Mouse (Mus musculus): ENCODE data around the gene Atrnl1. TPM values are rescaled to one million over a fixed set of nuclear protein-coding genes. Genes with fewer than 3 reads are reported as not detected.
A peak's percentile ranks its signal among the peaks of the same experiment; 100 is the strongest.

The Atrnl1 gene
- polyA plus RNA-seq, 1 experiment from 2014 or later: 6.9 TPM

DNA sequence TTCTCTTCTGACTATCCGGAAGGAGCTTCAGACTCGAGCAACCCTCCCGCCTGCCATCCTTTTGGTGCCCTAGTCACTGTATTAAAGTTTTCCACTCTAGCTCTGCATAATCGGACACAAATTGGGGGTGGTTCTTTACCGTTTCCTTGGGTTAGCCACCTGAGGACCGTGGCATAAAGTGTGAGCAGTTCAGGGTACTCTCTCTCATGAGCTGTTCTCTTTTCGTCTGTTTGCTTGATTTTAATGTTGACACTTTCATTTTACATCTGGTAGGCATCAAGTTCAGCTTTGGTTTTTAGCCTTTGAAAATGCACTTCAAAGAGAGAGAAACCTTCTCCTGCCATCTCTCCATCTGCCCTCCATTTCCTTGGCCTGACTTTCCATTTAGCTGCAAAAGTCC is 484.9 kb downstream of the Atrnl1 start:
- H3K9me3 ChIP-seq (replicated peaks; ENCODE audit: control insufficient read depth, low read length): 0 out of 2 replicates have a peak, but pooled peaks cover 2% of the 10 kb centered on the region
- DNase-seq (ENCODE audit: low spot score) (no peak), ATAC-seq (no peak)
- no peaks in the 10 kb centered on the region for H3K27me3 ChIP-seq (replicated peaks; ENCODE audit: control insufficient read depth, insufficient read depth, low read length)
- H3K36me3 ChIP-seq (ENCODE audit: control insufficient read depth, insufficient read depth, low read length): no peaks in the 10 kb centered on the region
- 67% methylated on average over 7 of the region's 7 CpGs for WGBS
- H3K27ac ChIP-seq (ENCODE audit: low read depth, low read length): no peak overlapping the region
- H3K9ac ChIP-seq (ENCODE audit: low read length): no peak overlapping the region
- no peak overlapping the region for H3K4me3 ChIP-seq (ENCODE audit: low read depth, low read length)
- peaks cover 6% of the 10 kb centered on the region; the same call in 1 of the 2 replicates for H3K4me1 ChIP-seq (ENCODE audit: control insufficient read depth, insufficient read depth, low read length)
- no peak overlapping the region for H3K4me2 ChIP-seq (ENCODE audit: low read length)

DNA sequence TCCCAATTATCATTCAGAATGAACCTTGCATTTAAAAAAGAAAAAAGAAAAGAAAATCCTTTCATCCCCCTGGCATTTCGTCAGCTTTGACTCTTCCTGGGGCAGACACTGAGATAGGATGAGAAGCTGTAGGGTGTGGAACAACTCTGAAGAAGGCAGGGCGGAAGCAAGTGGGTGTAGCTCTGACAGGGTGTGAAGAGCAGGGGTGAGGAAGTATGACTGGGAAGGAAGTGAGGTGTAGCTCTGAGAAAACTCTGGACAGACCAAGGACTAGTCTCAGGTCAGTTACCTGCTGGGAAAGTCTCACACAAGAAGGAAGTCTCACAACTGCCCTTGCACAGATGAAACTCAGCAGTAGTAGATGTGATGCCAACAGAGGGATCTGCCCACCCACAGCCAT is 486.4 kb downstream of the Atrnl1 start:
- 0 out of 2 replicates have a peak, but pooled peaks cover 2% of the 10 kb centered on the region for H3K9me3 ChIP-seq (replicated peaks; ENCODE audit: control insufficient read depth, low read length)
- H3K4me2 ChIP-seq (ENCODE audit: low read length): no peak overlapping the region
- H3K27ac ChIP-seq (ENCODE audit: low read depth, low read length): no peak overlapping the region
- ATAC-seq (no peak), DNase-seq (ENCODE audit: low spot score) (no peak)
- H3K4me1 ChIP-seq (ENCODE audit: control insufficient read depth, insufficient read depth, low read length): peaks cover 6% of the 10 kb centered on the region; the same call in 1 of the 2 replicates
- WGBS: 80% methylated on average over 2 of the region's 2 CpGs
- H3K4me3 ChIP-seq (ENCODE audit: low read depth, low read length): no peak overlapping the region
- no peaks in the 10 kb centered on the region for H3K27me3 ChIP-seq (replicated peaks; ENCODE audit: control insufficient read depth, insufficient read depth, low read length)
- no peak overlapping the region for H3K9ac ChIP-seq (ENCODE audit: low read length)
- no peaks in the 10 kb centered on the region for H3K36me3 ChIP-seq (ENCODE audit: control insufficient read depth, insufficient read depth, low read length)

DNA sequence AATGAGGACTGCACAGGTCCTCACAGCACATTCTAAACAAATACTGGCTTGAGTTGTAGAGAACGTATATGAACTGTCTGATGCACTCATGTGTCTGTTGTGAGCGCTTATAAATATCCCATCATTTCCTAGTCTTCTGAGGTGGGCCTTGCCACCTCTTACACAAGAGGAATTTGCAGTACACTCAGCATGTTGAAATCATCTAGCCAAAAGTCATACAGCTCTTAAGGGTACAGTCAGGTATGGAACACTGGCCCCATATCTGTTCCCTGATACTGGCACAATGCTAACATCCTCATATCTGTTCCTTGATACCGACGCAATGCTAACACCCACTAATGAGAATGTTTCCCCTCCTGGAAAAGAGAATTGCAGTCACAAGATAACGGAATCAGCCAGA is 488.7 kb downstream of the Atrnl1 start:
- DNase-seq (ENCODE audit: low spot score) (no peak), ATAC-seq (no peak)
- Histone ChIP-seq H3K27ac (ENCODE audit: low read depth, low read length) (no peak overlapping the region), H3K4me2 (ENCODE audit: low read length) (no peak overlapping the region), H3K9me3 (replicated peaks; ENCODE audit: control insufficient read depth, low read length) (0 out of 2 replicates have a peak, but pooled peaks cover 2% of the 10 kb centered on the region), H3K4me3 (ENCODE audit: low read depth, low read length) (no peak overlapping the region), H3K36me3 (ENCODE audit: control insufficient read depth, insufficient read depth, low read length) (no peaks in the 10 kb centered on the region), H3K27me3 (replicated peaks; ENCODE audit: control insufficient read depth, insufficient read depth, low read length) (0 out of 2 replicates have a peak, but pooled peaks cover 8% of the 10 kb centered on the region), H3K9ac (ENCODE audit: low read length) (no peak overlapping the region), H3K4me1 (ENCODE audit: control insufficient read depth, insufficient read depth, low read length) (peaks cover 3% of the 10 kb centered on the region; the same call in 1 of the 2 replicates)
- 96% methylated on average over 5 of the region's 5 CpGs for WGBS

DNA sequence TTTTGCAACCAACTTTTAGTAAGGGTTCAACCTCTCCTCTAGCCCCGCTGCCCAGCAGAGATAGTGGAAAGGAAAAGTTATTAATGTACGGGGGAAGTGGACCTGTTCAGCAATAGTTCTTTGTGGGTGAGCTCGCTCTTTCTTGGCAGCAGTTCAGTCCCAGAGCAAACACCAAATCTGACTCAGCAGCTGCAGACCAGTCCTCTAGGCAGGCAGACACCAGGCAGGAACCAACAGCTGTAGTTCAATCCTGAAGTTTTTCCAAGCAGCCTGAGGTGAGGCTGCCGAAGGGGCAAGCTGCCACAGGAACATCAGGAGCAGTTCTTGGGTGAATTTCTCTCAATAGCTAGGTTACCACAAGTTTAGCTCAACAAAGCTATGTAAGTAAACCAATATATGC is 489.5 kb downstream of the Atrnl1 start:
- no peak for DNase-seq (ENCODE audit: low spot score)
- 84% methylated on average over 4 of the region's 4 CpGs for WGBS

DNA sequence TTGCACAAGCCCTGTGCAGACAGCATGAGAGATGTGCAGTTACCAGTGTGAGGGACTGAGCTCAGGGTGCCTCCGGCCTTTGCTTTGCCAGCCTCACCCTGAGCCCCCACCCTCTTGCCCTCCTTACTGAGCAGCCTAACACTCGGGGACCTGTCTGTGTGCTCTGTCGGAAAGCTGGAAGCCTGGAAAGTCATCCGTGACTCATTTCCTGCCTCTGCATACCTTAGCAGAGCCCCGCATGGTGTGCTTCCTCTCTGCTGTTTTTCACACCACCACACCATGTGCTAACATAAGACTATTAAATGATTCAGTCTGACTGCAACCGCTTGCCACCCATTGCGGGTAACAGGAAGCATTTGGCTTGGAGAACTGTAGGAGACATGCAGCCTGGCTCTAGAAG is 493.7 kb downstream of the Atrnl1 start:
- no peaks in the 10 kb centered on the region for H3K36me3 ChIP-seq (ENCODE audit: control insufficient read depth, insufficient read depth, low read length)
- H3K9ac ChIP-seq (ENCODE audit: low read length): no peak overlapping the region
- H3K4me2 ChIP-seq (ENCODE audit: low read length): no peak overlapping the region
- DNase-seq (ENCODE audit: low spot score) (peak; percentile 33), ATAC-seq (no peak)
- no peak overlapping the region for H3K4me3 ChIP-seq (ENCODE audit: low read depth, low read length)
- H3K27me3 ChIP-seq (replicated peaks; ENCODE audit: control insufficient read depth, insufficient read depth, low read length): peaks cover 12% of the 10 kb centered on the region; the same call in 1 of the 2 replicates
- no peak overlapping the region for H3K27ac ChIP-seq (ENCODE audit: low read depth, low read length)
- H3K9me3 ChIP-seq (replicated peaks; ENCODE audit: control insufficient read depth, low read length): 0 out of 2 replicates have a peak, but pooled peaks cover 2% of the 10 kb centered on the region
- peaks cover 3% of the 10 kb centered on the region for H3K4me1 ChIP-seq (ENCODE audit: control insufficient read depth, insufficient read depth, low read length)
- 78% methylated on average over 7 of the region's 7 CpGs for WGBS

More for the DNA sequence above, 489.5 kb downstream of the Atrnl1 start:
- Histone ChIP-seq H3K4me2 (ENCODE audit: low read length) (no peak overlapping the region), H3K4me1 (ENCODE audit: control insufficient read depth, insufficient read depth, low read length) (no peaks in the 10 kb centered on the region), H3K36me3 (ENCODE audit: control insufficient read depth, insufficient read depth, low read length) (no peaks in the 10 kb centered on the region), H3K9me3 (replicated peaks; ENCODE audit: control insufficient read depth, low read length) (0 out of 2 replicates have a peak, but pooled peaks cover 2% of the 10 kb centered on the region), H3K27me3 (replicated peaks; ENCODE audit: control insufficient read depth, insufficient read depth, low read length) (peaks cover 8% of the 10 kb centered on the region; the same call in 1 of the 2 replicates), H3K4me3 (ENCODE audit: low read depth, low read length) (no peak overlapping the region), H3K9ac (ENCODE audit: low read length) (no peak overlapping the region), H3K27ac (ENCODE audit: low read depth, low read length) (no peak overlapping the region)
- ATAC-seq: no peak

DNA sequence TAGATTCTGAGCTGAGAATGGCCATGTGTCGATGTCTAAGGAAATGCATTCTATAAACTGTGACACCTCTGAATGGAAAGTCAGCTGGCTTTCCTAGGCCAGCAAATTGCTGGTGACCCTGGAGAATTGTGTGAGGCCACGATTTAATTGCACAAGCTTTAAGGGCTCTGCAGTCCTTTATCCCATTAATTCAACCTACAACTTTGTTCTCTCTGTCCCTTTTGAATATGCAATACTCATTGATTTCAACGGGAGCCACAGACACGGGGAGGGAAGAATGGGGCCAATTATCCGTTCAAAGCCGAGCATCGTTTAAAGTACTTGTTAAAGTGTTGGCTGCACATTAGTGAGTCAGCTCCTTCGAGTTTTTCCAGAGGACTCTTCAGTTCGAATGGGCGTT is 496.8 kb downstream of the Atrnl1 start:
- DNase-seq (ENCODE audit: low spot score) (peak; percentile 88), ATAC-seq (peak; percentile 75)
- H3K9me3 ChIP-seq (replicated peaks; ENCODE audit: control insufficient read depth, low read length): no peaks in the 10 kb centered on the region
- H3K4me2 ChIP-seq (ENCODE audit: low read length): no peak overlapping the region
- no peaks in the 10 kb centered on the region for H3K36me3 ChIP-seq (ENCODE audit: control insufficient read depth, insufficient read depth, low read length)
- H3K27me3 ChIP-seq (replicated peaks; ENCODE audit: control insufficient read depth, insufficient read depth, low read length): peaks cover 12% of the 10 kb centered on the region; the same call in 1 of the 2 replicates
- H3K4me1 ChIP-seq (ENCODE audit: control insufficient read depth, insufficient read depth, low read length): peaks cover 9% of the 10 kb centered on the region
- H3K9ac ChIP-seq (ENCODE audit: low read length): no peak overlapping the region
- H3K4me3 ChIP-seq (ENCODE audit: low read depth, low read length): no peak overlapping the region
- H3K27ac ChIP-seq (ENCODE audit: low read depth, low read length): no peak overlapping the region
- 5% methylated on average over 10 of the region's 10 CpGs for WGBS

DNA sequence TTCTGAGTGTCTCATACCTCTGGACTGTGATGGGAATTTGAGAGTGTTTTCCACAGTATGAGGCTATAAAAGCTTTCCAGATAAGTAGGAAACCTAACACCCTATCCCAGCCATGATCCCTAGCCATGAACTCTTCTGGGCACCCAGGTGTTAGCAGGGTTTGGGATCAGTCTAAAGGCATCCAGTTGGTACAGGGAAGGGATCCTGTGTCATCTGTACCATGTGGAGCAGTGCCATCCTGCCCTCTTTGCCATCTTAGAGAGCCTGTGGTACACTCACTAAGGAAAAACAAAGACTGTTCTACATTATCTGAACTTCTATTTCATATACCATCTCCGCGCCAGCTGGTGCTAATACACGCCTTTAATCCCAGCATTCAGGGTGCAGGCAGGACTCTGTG is 499.7 kb downstream of the Atrnl1 start:
- peaks cover 10% of the 10 kb centered on the region for H3K4me1 ChIP-seq (ENCODE audit: control insufficient read depth, insufficient read depth, low read length)
- no peak for DNase-seq (ENCODE audit: low spot score)
- no peak overlapping the region for H3K4me3 ChIP-seq (ENCODE audit: low read depth, low read length)
- H3K9ac ChIP-seq (ENCODE audit: low read length): no peak overlapping the region
- no peaks in the 10 kb centered on the region for H3K36me3 ChIP-seq (ENCODE audit: control insufficient read depth, insufficient read depth, low read length)
- no peak overlapping the region for H3K27ac ChIP-seq (ENCODE audit: low read depth, low read length)
- no peak overlapping the region for H3K4me2 ChIP-seq (ENCODE audit: low read length)
- no peaks in the 10 kb centered on the region for H3K9me3 ChIP-seq (replicated peaks; ENCODE audit: control insufficient read depth, low read length)
- 95% methylated on average over 3 of the region's 3 CpGs for WGBS
- ATAC-seq: no peak
- H3K27me3 ChIP-seq (replicated peaks; ENCODE audit: control insufficient read depth, insufficient read depth, low read length): peaks cover 2% of the 10 kb centered on the region; the same call in 1 of the 2 replicates

DNA sequence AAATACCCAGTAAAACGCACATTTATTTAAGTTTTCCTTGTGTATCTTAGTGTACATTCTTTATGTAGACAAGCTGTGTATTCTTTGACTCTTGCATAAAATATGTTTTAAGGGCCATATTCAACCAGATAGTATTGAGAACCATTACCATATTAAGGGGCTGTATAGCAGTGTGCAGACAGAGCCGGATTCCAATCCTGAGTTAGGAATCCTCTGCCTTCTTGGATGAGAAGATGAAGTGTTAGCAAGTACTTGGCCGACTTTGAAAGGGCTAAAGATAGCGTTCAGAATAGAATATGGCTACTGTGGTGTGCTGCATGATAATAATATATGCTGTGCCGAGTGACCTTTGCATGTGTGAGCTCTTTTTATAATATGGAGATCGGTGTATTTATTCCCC is 500.5 kb downstream of the Atrnl1 start:
- Histone ChIP-seq H3K27me3 (replicated peaks; ENCODE audit: control insufficient read depth, insufficient read depth, low read length) (no peaks in the 10 kb centered on the region), H3K4me3 (ENCODE audit: low read depth, low read length) (no peak overlapping the region), H3K4me2 (ENCODE audit: low read length) (no peak overlapping the region), H3K27ac (ENCODE audit: low read depth, low read length) (no peak overlapping the region), H3K9ac (ENCODE audit: low read length) (no peak overlapping the region), H3K9me3 (replicated peaks; ENCODE audit: control insufficient read depth, low read length) (no peaks in the 10 kb centered on the region), H3K36me3 (ENCODE audit: control insufficient read depth, insufficient read depth, low read length) (no peaks in the 10 kb centered on the region), H3K4me1 (ENCODE audit: control insufficient read depth, insufficient read depth, low read length) (peaks cover 10% of the 10 kb centered on the region)
- DNase-seq (ENCODE audit: low spot score): no peak
- ATAC-seq: no peak
- 90% methylated on average over 6 of the region's 6 CpGs for WGBS

DNA sequence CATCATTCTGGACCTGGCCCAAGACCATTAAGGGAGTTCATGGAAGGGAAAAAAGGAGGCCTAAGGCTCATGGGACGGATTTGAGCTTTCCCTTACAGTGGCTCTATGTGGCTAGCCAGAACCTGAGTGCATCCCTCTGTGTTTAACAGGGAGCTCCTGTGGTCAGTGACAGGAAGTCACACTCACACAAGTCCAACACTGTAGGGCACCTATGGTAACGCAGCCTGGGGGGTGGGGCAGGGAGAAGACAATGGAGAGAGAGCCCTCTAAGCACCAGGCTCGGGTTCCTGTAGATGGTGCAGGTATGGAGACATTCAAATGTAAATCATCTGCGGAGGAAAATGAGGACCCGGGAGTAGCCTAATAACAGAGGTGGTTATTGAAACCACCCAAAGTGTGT is 501.3 kb downstream of the Atrnl1 start:
- Histone ChIP-seq H3K27ac (ENCODE audit: low read depth, low read length) (no peak overlapping the region), H3K36me3 (ENCODE audit: control insufficient read depth, insufficient read depth, low read length) (no peaks in the 10 kb centered on the region), H3K9ac (ENCODE audit: low read length) (no peak overlapping the region), H3K4me3 (ENCODE audit: low read depth, low read length) (no peak overlapping the region), H3K4me1 (ENCODE audit: control insufficient read depth, insufficient read depth, low read length) (peaks cover 10% of the 10 kb centered on the region), H3K27me3 (replicated peaks; ENCODE audit: control insufficient read depth, insufficient read depth, low read length) (no peaks in the 10 kb centered on the region), H3K9me3 (replicated peaks; ENCODE audit: control insufficient read depth, low read length) (no peaks in the 10 kb centered on the region), H3K4me2 (ENCODE audit: low read length) (no peak overlapping the region)
- DNase-seq (ENCODE audit: low spot score) (no peak), ATAC-seq (no peak)
- 17% methylated on average over 5 of the region's 5 CpGs for WGBS

Data from forebrain, embryonic 14.5 days (tissue).